Mouse (Mus musculus) A20 (cell line): ENCODE data around the gene Mettl13.

Source experiments
- DNase-seq: peaks from one replicate; pipeline ENCODE4 v3.0.0-alpha.2; 2011; ENCODE audit warnings: low read depth, low spot score

Gene Mettl13

GRCm38 (mm10) chr1:162532330-162532729 is 16.0 kb downstream of the Mettl13 start:
- DNase-seq: no peak

- peak; percentile 28 for DNase-seq
Measured at GRCm38 (mm10) chr1:162531584-162531983, 16.8 kb downstream of the Mettl13 start.

GRCm38 (mm10) chr1:162530666-162531065 is 17.7 kb downstream of the Mettl13 start:
- no peak for DNase-seq

GRCm38 (mm10) chr1:162529651-162530050 is 18.7 kb downstream of the Mettl13 start:
- no peak for DNase-seq

GRCm38 (mm10) chr1:162515116-162515515 is 33.2 kb downstream of the Mettl13 start:
- no peak for DNase-seq

- DNase-seq: no peak
Measured at GRCm38 (mm10) chr1:162510013-162510356, 38.4 kb downstream of the Mettl13 start.

GRCm38 (mm10) chr1:162509329-162510012 is 38.9 kb downstream of the Mettl13 start:
- DNase-seq: no peak

GRCm38 (mm10) chr1:162508211-162509005 is 39.9 kb downstream of the Mettl13 start:
- no peak for DNase-seq

- DNase-seq: no peak
Measured at GRCm38 (mm10) chr1:162506516-162506915, 41.8 kb downstream of the Mettl13 start.

GRCm38 (mm10) chr1:162505649-162506048 is 42.7 kb downstream of the Mettl13 start:
- no peak for DNase-seq
